Mouse (Mus musculus) bone marrow, adult 2 months (tissue): ENCODE data around the gene Strn4. TPM values are rescaled to one million over a fixed set of nuclear protein-coding genes. Genes with fewer than 3 reads are reported as not detected.
A peak's percentile ranks its signal among the peaks of the same experiment; 100 is the strongest.

Source experiments
- H3K27ac ChIP-seq: fragments of 200-500 bp; 2 replicates; pipeline ENCODE4 v1.5.1; 2012; ENCODE audit warnings: low read depth, mild to moderate bottlenecking, control low read depth, inconsistent platforms, low read length; ENCODE audit not compliant: control insufficient read depth, poor library complexity, insufficient read depth
- H3K4me1 ChIP-seq: fragments of 200-500 bp; 2 replicates; pipeline ENCODE4 v1.6.1; 2011; ENCODE audit warnings: low read length; ENCODE audit not compliant: control insufficient read depth, insufficient read depth
- H3K4me3 ChIP-seq: fragments of 200-500 bp; replicated peaks from 2 replicates; pipeline ENCODE3; 2011; ENCODE audit warnings: mild to moderate bottlenecking, low read depth, low read length, control low read depth; ENCODE audit not compliant: control insufficient read depth
- CTCF ChIP-seq: fragments of 200-500 bp; IDR thresholded peaks from 2 replicates; pipeline ENCODE4 v1.5.1; 2011; ENCODE audit warnings: low read length, control low read depth; ENCODE audit not compliant: control insufficient read depth, insufficient read depth
- POLR2A ChIP-seq: fragments of 200-500 bp; IDR thresholded peaks from 2 replicates; pipeline ENCODE4 v1.6.1; 2011; ENCODE audit warnings: low read depth, mild to moderate bottlenecking, control low read depth, low read length, borderline replicate concordance; ENCODE audit not compliant: control insufficient read depth
- WGBS: fragments of 180-500 bp; shearing (Covaris S2); methylation state at CpG from one replicate; pipeline ENCODE4 v1.1.7; 2018; 5-methylcytosine and 5-hydroxymethylcytosine counted together
- polyA plus RNA-seq: library from polyadenylated mRNA; stranded (reverse); fragments of >200 nt; gene quantifications from 2 replicates; pipeline ENCODE4 v1.2.4, GENCODE M21; 2011; ENCODE audit warnings: low replicate concordance; ENCODE audit not compliant: missing spikeins, insufficient read depth, insufficient read length

Gene Strn4
- polyA plus RNA-seq, 1 experiment = 92.7 TPM

- no peaks in the 10 kb centered on the region for H3K4me1 ChIP-seq
- H3K4me3 ChIP-seq = no peak overlapping the region
- no peak overlapping the region for H3K27ac ChIP-seq
- 88% methylated on average over 19 of the region's 19 CpGs for WGBS
- no peak for TF ChIP-seq CTCF
- no peak for TF ChIP-seq POLR2A
These were observed 31.8 kb downstream of the Strn4 start for GRCm38 (mm10) chr7:16847507-16847906.

- H3K27ac ChIP-seq = no peak overlapping the region
- no peak overlapping the region for H3K4me3 ChIP-seq
- WGBS = 64% methylated on average over 17 of the region's 17 CpGs
- no peaks in the 10 kb centered on the region for H3K4me1 ChIP-seq
- TF ChIP-seq CTCF (peak; percentile 63), POLR2A (no peak)
These were observed 32.9 kb downstream of the Strn4 start for GRCm38 (mm10) chr7:16848579-16848978.

GRCm38 (mm10) chr7:16851636-16852035 lies 35.9 kb downstream of the Strn4 start:
- Histone ChIP-seq H3K27ac (no peak overlapping the region), H3K4me1 (no peaks in the 10 kb centered on the region), H3K4me3 (no peak overlapping the region)
- WGBS = 89% methylated on average over 4 of the region's 4 CpGs
- TF ChIP-seq POLR2A (no peak), CTCF (no peak)

- Histone ChIP-seq H3K4me3 (no peak overlapping the region), H3K27ac (no peak overlapping the region), H3K4me1 (no peaks in the 10 kb centered on the region)
- WGBS = 84% methylated on average over 14 of the region's 14 CpGs
- TF ChIP-seq CTCF (no peak), POLR2A (no peak)
These were observed 37.7 kb downstream of the Strn4 start for GRCm38 (mm10) chr7:16853302-16853831.

GRCm38 (mm10) chr7:16858336-16858735 lies 42.6 kb downstream of the Strn4 start:
- H3K4me3 ChIP-seq = no peak overlapping the region
- TF ChIP-seq POLR2A = no peak
- peak; percentile 76 for TF ChIP-seq CTCF
- H3K27ac ChIP-seq = no peak overlapping the region
- 43% methylated on average over 17 of the region's 17 CpGs for WGBS
- H3K4me1 ChIP-seq = no peaks in the 10 kb centered on the region

GRCm38 (mm10) chr7:16859902-16860651 lies 44.4 kb downstream of the Strn4 start:
- H3K27ac ChIP-seq = no peak overlapping the region
- no peaks in the 10 kb centered on the region for H3K4me1 ChIP-seq
- WGBS = 39% methylated on average over 5 of the region's 5 CpGs
- H3K4me3 ChIP-seq = no peak overlapping the region
- TF ChIP-seq POLR2A = no peak
- TF ChIP-seq CTCF = 0 out of 2 replicates have a peak, but pooled peaks have one; percentile 21

GRCm38 (mm10) chr7:16867488-16867887 lies 51.8 kb downstream of the Strn4 start:
- no peak overlapping the region for H3K27ac ChIP-seq
- WGBS = 86% methylated on average over 3 of the region's 3 CpGs
- TF ChIP-seq POLR2A = no peak
- TF ChIP-seq CTCF = no peak

GRCm38 (mm10) chr7:16869497-16869896 lies 53.8 kb downstream of the Strn4 start:
- Histone ChIP-seq H3K27ac (no peak overlapping the region), H3K4me1 (no peaks in the 10 kb centered on the region), H3K4me3 (no peak overlapping the region)
- TF ChIP-seq POLR2A (no peak), CTCF (no peak)
- 88% methylated on average over 16 of the region's 16 CpGs for WGBS

More at GRCm38 (mm10) chr7:16867488-16867887, 51.8 kb downstream of the Strn4 start:
- no peaks in the 10 kb centered on the region for H3K4me1 ChIP-seq
- H3K4me3 ChIP-seq = no peak overlapping the region
